Mouse (Mus musculus) liver, embryonic 13.5 days (tissue): Measurements from ENCODE around the gene Hsf4. TPM values are rescaled to one million over a fixed set of nuclear protein-coding genes. Genes with fewer than 3 reads are reported as not detected.

ENCODE experiments used
- ATAC-seq: fragments of 200-750 bp; cut with Nextera tagmentation; 2 replicates; pipeline ENCODE4 v1.8.0; 2017; ENCODE audit warnings: low read depth, mild to moderate bottlenecking, moderate number of reproducible peaks, moderate library complexity
- DNase-seq: peaks from one replicate; pipeline ENCODE4 v3.0.0; 2022
- H3K27ac ChIP-seq: fragments of 300-500 bp; sonication (generic); 2 replicates; pipeline ENCODE4 v1.5.1; 2015; ENCODE audit warnings: moderate library complexity, mild to moderate bottlenecking, inconsistent platforms
- H3K27me3 ChIP-seq: fragments of 300-500 bp; sonication (generic); 2 replicates; pipeline ENCODE4 v1.6.1; 2015; ENCODE audit warnings: mild to moderate bottlenecking, inconsistent platforms
- H3K36me3 ChIP-seq: fragments of 300-500 bp; sonication (generic); 2 replicates; pipeline ENCODE4 v1.6.1; 2015; ENCODE audit warnings: mild to moderate bottlenecking, inconsistent platforms
- H3K4me1 ChIP-seq: fragments of 300-500 bp; sonication (generic); replicated peaks from 2 replicates; pipeline ENCODE4 v1.6.1; 2015; ENCODE audit warnings: inconsistent platforms
- H3K4me2 ChIP-seq: fragments of 300-500 bp; sonication (generic); 2 replicates; pipeline ENCODE4 v1.6.1; 2015; ENCODE audit warnings: inconsistent platforms, mild to moderate bottlenecking, moderate library complexity
- H3K4me3 ChIP-seq: fragments of 300-500 bp; sonication (generic); replicated peaks from 2 replicates; pipeline ENCODE4 v1.5.1; 2015; ENCODE audit warnings: mild to moderate bottlenecking, inconsistent platforms
- H3K9ac ChIP-seq: fragments of 300-500 bp; sonication (generic); 2 replicates; pipeline ENCODE4 v1.6.1; 2015; ENCODE audit warnings: mild to moderate bottlenecking, inconsistent platforms
- H3K9me3 ChIP-seq: fragments of 300-500 bp; sonication (generic); replicated peaks from 2 replicates; pipeline ENCODE4 v1.6.1; 2016; ENCODE audit warnings: inconsistent platforms
- WGBS: fragments of 180-500 bp; shearing (Covaris S2); methylation state at CpG from one replicate; pipeline ENCODE4 v1.1.7; 2015; ENCODE audit not compliant: insufficient replicate concordance; 5-methylcytosine and 5-hydroxymethylcytosine counted together
- polyA plus RNA-seq: library from polyadenylated mRNA; unstranded; fragments of >200 nt; fragmentation: Nextera tagmentation; extraction: Ambion mirVana; gene quantifications from 2 replicates; pipeline ENCODE4 v1.2.1, GENCODE M21; 2015

Gene Hsf4
- polyA plus RNA-seq, 1 experiment from 2014 or later = 0.10 TPM

DNA sequence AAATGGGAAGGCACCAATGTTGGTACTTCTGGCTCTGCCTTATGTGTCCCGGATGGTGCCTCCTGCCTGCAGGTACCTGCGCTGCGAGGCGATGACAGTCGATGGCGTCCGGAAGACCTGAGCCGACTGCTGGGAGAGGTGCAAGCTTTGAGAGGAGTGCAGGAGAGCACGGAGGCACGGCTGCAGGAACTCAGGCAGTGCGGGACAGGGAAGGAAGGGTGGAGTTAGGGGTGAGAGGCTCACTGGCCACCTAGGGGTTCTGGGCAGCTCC lies 1.2 kb downstream of the Hsf4 start:
- Histone ChIP-seq H3K36me3 (no peaks in the 10 kb centered on the region), H3K4me2 (no peak overlapping the region), H3K27me3 (peaks cover 99% of the 10 kb centered on the region), H3K9ac (no peak overlapping the region), H3K27ac (no peak overlapping the region), H3K4me3 (peak overlapping the region; percentile 5; the same call in 1 of the 2 replicates), H3K9me3 (peaks cover 6% of the 10 kb centered on the region; the same call in 1 of the 2 replicates), H3K4me1 (peaks cover 39% of the 10 kb centered on the region)
- 6% methylated on average over 11 of the region's 11 CpGs for WGBS
- DNase-seq (no peak), ATAC-seq (no peak)

DNA sequence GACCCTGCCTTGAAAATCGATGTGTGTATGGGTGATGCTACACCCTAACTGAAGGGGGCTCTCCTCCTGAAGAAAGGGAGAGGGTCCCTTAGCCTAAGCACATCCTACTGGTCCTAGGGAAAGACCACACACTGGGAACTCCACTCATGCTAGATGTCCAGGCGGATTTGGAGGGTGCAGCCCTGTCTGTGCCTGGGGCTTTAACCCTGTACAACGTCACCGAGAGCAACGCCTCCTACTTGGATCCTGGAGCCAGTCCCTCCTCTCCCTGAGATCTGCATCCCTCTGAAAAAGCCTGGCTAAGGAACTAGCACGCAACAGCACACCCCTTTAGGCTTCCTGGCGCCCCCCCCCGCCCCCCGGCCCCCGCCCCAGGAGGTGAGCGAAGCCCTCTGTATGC lies 5.8 kb downstream of the Hsf4 start:
- WGBS = 13% methylated on average over 11 of the region's 11 CpGs

DNA sequence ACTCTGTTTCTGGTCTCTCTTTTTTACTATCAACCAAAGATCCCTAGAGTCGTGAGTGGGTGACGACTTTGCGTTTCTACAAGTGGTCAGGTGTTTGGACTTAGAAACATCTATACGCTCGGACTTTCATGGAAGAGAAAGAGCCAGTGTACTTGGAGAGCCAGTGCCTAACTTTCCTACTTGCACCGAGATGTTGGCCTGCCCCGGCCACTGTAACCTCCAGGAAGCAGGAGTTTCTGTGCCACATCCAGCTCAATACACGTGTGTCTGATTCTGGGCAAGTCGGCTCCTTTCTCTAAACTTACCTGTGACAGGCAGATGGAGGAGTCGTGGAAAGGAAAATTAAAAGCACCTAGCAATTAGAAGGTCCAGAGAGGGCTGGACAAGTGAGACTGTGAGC lies 6.2 kb downstream of the Hsf4 start, which contains the start of gene Nol3:
Gene Nol3, plus strand, starts transcription at position 301 of the 400 bp plus-strand sequence.
- peak within 1 kb of the TSS; percentile 47; the same call in 1 of the 2 replicates for H3K9ac ChIP-seq
- WGBS = 11% methylated on average over 10 of the region's 10 CpGs
- peak within 1 kb of the TSS; percentile 59 for H3K4me2 ChIP-seq

More for the DNA sequence above, 5.8 kb downstream of the Hsf4 start:
- no peak for ATAC-seq
- no peak overlapping the region for H3K9ac ChIP-seq
- DNase-seq = no peak
- peaks cover 99% of the 10 kb centered on the region for H3K27me3 ChIP-seq
- no peak overlapping the region for H3K4me3 ChIP-seq
- no peaks in the 10 kb centered on the region for H3K9me3 ChIP-seq
- H3K4me2 ChIP-seq = peak overlapping the region; percentile 59; the same call in 1 of the 2 replicates
- no peak overlapping the region for H3K27ac ChIP-seq
- no peaks in the 10 kb centered on the region for H3K36me3 ChIP-seq
- H3K4me1 ChIP-seq = peaks cover 33% of the 10 kb centered on the region

DNA sequence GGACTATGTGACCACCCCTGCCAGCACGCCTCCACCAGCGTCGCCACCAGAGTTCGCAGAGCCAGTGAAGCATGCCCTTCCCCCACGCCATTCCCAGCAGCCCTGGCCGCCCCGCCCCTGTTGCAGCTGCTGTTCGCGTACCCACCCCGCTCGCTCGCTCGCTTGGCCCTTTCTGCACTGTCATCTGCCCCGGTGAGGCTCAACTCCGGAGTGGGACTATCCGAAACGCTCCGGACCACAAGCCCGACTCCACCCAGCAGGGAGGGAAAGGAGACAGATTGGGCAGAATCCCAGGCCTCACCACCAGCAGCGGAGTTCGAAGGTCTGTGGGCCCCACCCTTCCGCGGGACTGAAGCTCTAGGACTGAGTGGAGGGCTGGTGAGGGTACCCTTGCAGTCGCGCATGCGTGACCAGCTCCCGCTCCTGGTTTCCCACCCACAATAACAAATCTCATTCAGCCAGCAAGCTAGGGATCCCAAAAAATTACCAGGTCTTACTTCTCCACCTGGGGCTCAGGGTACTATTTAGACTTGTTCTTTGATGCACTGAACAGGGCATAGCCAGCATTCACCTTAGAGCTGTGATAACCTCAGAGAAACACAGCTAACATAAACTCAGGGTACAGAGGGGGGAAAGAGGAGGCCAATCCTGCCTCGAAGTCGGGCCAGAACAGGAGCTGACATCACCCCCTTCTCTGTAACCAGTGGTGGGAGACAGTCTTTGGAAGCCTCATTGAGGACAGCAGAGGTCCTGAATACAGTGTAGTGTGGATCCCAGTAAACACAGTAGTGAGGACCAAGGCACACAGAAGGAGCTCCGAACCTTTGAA lies 6.9 kb downstream of the Hsf4 start:
- peaks cover 97% of the 10 kb centered on the region for H3K27me3 ChIP-seq
- H3K36me3 ChIP-seq = 0 out of 2 replicates have a peak, but pooled peaks cover 2% of the 10 kb centered on the region
- DNase-seq = no peak
- peak overlapping the region; percentile 59 for H3K4me2 ChIP-seq
- ATAC-seq = peak; percentile 64
- H3K27ac ChIP-seq = no peak overlapping the region
- no peaks in the 10 kb centered on the region for H3K9me3 ChIP-seq
- 4% methylated on average over 30 of the region's 30 CpGs for WGBS
- peak overlapping the region; percentile 47; the same call in 1 of the 2 replicates for H3K9ac ChIP-seq
- H3K4me3 ChIP-seq = peak overlapping the region; percentile 35
- H3K4me1 ChIP-seq = peaks cover 27% of the 10 kb centered on the region

More for the DNA sequence above, 6.2 kb downstream of the Hsf4 start, which contains the start of gene Nol3:
- Histone ChIP-seq H3K4me1 (peaks cover 28% of the 10 kb centered on the region), H3K4me3 (peak within 1 kb of the TSS; percentile 35), H3K27ac (no peak within 1 kb of the TSS), H3K9me3 (no peaks in the 10 kb centered on the region), H3K27me3 (peaks cover 99% of the 10 kb centered on the region), H3K36me3 (no peaks in the 10 kb centered on the region)
- DNase-seq (no peak), ATAC-seq (no peak)

DNA sequence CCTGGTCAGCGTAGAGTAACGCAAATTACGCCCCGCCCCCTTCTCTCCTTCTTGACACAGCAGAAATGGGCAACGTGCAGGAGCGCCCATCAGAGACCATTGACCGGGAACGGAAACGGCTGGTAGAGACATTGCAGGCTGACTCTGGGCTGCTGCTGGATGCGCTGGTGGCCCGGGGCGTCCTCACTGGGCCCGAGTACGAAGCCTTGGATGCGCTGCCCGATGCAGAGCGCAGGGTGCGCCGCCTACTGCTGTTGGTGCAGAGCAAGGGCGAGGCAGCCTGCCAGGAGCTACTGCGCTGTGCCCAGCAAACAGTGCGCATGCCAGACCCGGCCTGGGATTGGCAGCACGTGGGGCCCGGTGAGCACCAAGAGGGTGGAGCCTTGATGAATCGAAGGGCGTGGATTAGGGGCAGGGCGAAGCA lies 9.3 kb downstream of the Hsf4 start:
- Histone ChIP-seq H3K9ac (0 out of 2 replicates have a peak overlapping the region, but pooled peaks have one; percentile 29), H3K4me2 (peak overlapping the region; percentile 56), H3K4me3 (peak overlapping the region; percentile 36), H3K27me3 (peaks cover 95% of the 10 kb centered on the region), H3K4me1 (peaks cover 43% of the 10 kb centered on the region), H3K9me3 (no peaks in the 10 kb centered on the region), H3K36me3 (0 out of 2 replicates have a peak, but pooled peaks cover 4% of the 10 kb centered on the region), H3K27ac (no peak overlapping the region)
- DNase-seq (peak; percentile 43), ATAC-seq (peak; percentile 65)
- WGBS = 4% methylated on average over 28 of the region's 28 CpGs

DNA sequence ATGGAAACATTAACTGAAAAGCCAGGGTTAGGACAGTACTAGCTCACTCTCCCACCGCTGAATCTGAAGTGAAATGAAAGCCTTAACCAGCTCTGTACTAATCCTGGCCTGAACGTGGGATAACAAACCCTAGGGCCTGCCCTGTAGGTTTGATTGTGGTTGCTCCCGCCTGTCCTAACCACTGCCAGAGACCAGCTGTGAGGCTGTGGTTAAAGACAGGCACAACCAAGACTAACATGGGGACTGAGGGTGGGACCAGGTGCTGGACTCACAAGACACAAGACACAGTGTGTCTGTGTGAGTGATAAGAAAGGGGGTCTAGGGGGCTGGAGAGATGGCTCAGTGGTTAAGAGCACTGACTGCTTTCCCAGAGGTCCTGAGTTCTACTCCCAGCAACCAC lies 11.0 kb downstream of the Hsf4 start:
- Histone ChIP-seq H3K4me1 (peaks cover 42% of the 10 kb centered on the region), H3K4me2 (no peak overlapping the region), H3K9me3 (no peaks in the 10 kb centered on the region), H3K36me3 (0 out of 2 replicates have a peak, but pooled peaks cover 4% of the 10 kb centered on the region), H3K4me3 (no peak overlapping the region), H3K27me3 (peaks cover 91% of the 10 kb centered on the region), H3K9ac (no peak overlapping the region), H3K27ac (no peak overlapping the region)
- 46% methylated on average over 3 of the region's 3 CpGs for WGBS
- ATAC-seq = no peak
- no peak for DNase-seq

DNA sequence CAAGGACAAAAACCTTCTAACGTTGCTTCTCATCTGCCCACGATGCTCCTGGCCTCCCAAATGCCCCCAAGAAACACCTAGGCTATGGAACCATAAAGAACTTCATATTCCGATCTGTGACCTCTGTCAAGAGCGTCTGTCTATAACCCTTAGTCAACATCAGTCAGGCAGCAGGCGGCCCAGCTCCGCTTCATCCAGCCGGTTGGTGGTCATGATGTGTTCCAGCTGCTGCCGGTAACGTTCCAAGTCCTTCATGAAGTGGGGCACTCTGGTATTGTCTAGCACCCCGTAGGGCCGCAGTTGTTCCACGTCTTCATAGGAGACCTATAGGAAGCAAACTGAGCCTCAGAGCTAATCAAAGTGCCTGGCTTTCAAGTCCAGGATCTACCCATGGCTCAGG lies 12.2 kb downstream of the Hsf4 start:
- H3K9me3 ChIP-seq = no peaks in the 10 kb centered on the region
- H3K27ac ChIP-seq = no peak overlapping the region
- peaks cover 29% of the 10 kb centered on the region for H3K4me1 ChIP-seq
- no peak overlapping the region for H3K9ac ChIP-seq
- 80% methylated on average over 12 of the region's 12 CpGs for WGBS
- DNase-seq = no peak
- H3K4me3 ChIP-seq = no peak overlapping the region
- peaks cover 89% of the 10 kb centered on the region for H3K27me3 ChIP-seq
- H3K4me2 ChIP-seq = no peak overlapping the region
- 0 out of 2 replicates have a peak, but pooled peaks cover 4% of the 10 kb centered on the region for H3K36me3 ChIP-seq
- ATAC-seq = no peak

DNA sequence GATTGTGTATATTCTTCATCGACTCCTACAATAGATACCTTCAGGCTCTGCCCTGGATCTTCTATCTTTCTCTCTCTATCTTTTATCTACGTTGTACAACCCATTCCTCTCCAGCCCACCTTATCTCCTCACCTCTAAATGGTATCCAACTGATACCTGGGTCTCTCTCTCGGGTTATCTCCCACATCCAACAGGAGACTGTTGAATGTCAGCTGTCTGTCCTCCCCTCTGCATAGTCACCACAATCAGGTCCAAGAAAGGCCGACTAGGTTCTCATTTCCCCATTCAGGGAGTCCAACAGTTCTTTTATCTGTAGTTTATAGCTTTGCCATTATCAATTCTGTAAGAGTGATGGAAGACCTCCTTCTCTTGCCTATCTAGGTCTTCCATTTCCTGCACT lies 12.6 kb downstream of the Hsf4 start:
- Histone ChIP-seq H3K36me3 (0 out of 2 replicates have a peak, but pooled peaks cover 4% of the 10 kb centered on the region), H3K9me3 (no peaks in the 10 kb centered on the region), H3K4me1 (peaks cover 29% of the 10 kb centered on the region), H3K4me3 (no peak overlapping the region), H3K9ac (no peak overlapping the region), H3K27ac (no peak overlapping the region), H3K27me3 (peaks cover 85% of the 10 kb centered on the region), H3K4me2 (no peak overlapping the region)
- no peak for ATAC-seq
- WGBS = 31% methylated on average over 4 of the region's 4 CpGs
- no peak for DNase-seq

DNA sequence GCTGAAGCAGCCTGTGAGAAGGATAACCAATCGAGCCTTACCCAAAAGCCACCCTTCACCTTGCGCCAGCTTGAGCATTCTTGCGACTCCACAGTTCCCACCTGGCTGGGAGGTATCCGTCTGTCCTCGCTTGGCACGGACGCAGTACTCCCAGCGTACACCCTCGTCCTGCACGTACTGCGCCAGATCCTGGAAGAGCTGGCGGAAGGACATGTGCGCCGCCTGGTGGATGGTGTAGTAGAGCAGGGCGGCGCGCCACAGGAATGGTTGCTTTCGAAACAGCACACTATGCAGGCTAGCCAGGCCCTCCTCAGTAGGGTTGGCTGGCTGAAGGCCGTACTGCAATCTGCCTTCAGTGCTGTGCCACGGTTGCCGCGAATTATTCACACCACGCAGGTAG lies 13.5 kb downstream of the Hsf4 start:
- DNase-seq (peak; percentile 53), ATAC-seq (peak; percentile 64)
- peaks cover 78% of the 10 kb centered on the region for H3K27me3 ChIP-seq
- peaks cover 31% of the 10 kb centered on the region for H3K4me1 ChIP-seq
- peak overlapping the region; percentile 12; the same call in 1 of the 2 replicates for H3K4me3 ChIP-seq
- H3K4me2 ChIP-seq = peak overlapping the region; percentile 45
- H3K9me3 ChIP-seq = no peaks in the 10 kb centered on the region
- H3K36me3 ChIP-seq = 0 out of 2 replicates have a peak, but pooled peaks cover 4% of the 10 kb centered on the region
- H3K27ac ChIP-seq = no peak overlapping the region
- WGBS = 32% methylated on average over 22 of the region's 23 CpGs
- H3K9ac ChIP-seq = no peak overlapping the region

DNA sequence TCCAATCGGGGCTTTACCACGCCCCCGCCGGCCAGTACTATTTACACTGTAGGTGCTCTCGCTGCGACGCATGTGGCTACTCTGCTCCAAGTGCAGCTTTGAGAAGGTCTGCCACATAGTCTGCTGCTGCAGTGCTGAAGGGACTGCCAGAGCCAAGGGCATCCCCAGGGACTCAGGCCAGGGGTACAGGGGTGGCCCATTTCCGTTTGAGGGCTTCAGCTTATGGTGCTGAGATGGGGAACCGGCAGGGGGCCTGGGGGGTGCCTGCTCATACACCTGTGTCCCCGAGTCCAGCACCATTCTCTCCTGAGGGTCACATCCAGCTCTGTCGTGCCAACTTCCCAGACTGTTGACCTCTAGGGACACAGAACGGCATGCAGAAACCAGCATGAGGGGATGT lies 15.9 kb downstream of the Hsf4 start:
- H3K9ac ChIP-seq = no peak overlapping the region
- H3K4me3 ChIP-seq = no peak overlapping the region
- 0 out of 2 replicates have a peak, but pooled peaks cover 4% of the 10 kb centered on the region for H3K36me3 ChIP-seq
- H3K27ac ChIP-seq = no peak overlapping the region
- 53% methylated on average over 12 of the region's 12 CpGs for WGBS
- H3K9me3 ChIP-seq = no peaks in the 10 kb centered on the region
- H3K27me3 ChIP-seq = peaks cover 69% of the 10 kb centered on the region
- DNase-seq (no peak), ATAC-seq (no peak)
- peaks cover 41% of the 10 kb centered on the region for H3K4me1 ChIP-seq
- no peak overlapping the region for H3K4me2 ChIP-seq

DNA sequence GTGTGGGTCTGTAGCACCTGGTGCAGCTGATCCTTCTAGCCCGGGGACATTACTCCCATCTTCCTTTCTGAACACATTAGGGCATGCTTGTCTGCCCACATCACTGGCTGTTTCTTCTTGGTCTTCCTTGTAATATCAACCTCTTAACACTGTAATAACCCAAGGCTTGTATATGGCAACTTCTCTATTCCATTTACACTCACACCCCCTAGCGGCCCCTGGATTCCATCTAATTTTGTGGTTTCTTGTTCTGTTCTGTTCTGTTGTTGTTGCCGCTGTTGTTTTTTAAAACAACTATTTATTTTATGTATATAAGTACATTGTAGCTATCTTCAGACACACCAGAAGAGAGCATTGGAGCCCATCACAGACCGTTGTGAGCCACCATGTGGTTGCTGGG lies 17.3 kb downstream of the Hsf4 start:
- H3K9ac ChIP-seq = no peak overlapping the region
- no peaks in the 10 kb centered on the region for H3K36me3 ChIP-seq
- no peak overlapping the region for H3K4me3 ChIP-seq
- H3K4me2 ChIP-seq = no peak overlapping the region
- ATAC-seq (no peak), DNase-seq (no peak)
- WGBS = 67% methylated on average over 4 of the region's 4 CpGs
- peaks cover 45% of the 10 kb centered on the region for H3K4me1 ChIP-seq
- no peak overlapping the region for H3K27ac ChIP-seq
- peaks cover 61% of the 10 kb centered on the region for H3K27me3 ChIP-seq
- no peaks in the 10 kb centered on the region for H3K9me3 ChIP-seq
